8 mouse cellular contexts compared by ENCODE assay signal in genomic region chr2:15049117-15049873, GRCm38 (mm10). TPM values are rescaled to one million over a fixed set of nuclear protein-coding genes. Genes with fewer than 3 reads are reported as not detected.
DNase-seq lines count a peak whose midpoint lies in the region; ATAC-seq lines count a peak whose summit lies in the region.

Gene Arl5b (plus strand): TSS chr2:15049395.

- intact Hi-C loops in left cerebral cortex, postnatal 4 days (cut with DNase I), result no loop called here

- 9% methylated on average over 20 of the region's 20 CpGs for WGBS in embryonic facial prominence, embryonic 11.5 days
- WGBS in midbrain, embryonic 11.5 days, result 9% methylated on average over 20 of the region's 20 CpGs

- peak within 1 kb of the TSS; percentile 37 for H3K4me2 ChIP-seq in embryonic facial prominence, embryonic 11.5 days (ENCODE audit: low read depth, low read length)
- H3K4me2 ChIP-seq in midbrain, embryonic 11.5 days, result peak within 1 kb of the TSS; percentile 65

- no peaks in the 10 kb centered on the region for H3K4me1 ChIP-seq in embryonic facial prominence, embryonic 11.5 days (ENCODE audit: control insufficient read depth, insufficient read depth, low read length)
- peaks cover 7% of the 10 kb centered on the region; the same call in 1 of the 2 replicates for H3K4me1 ChIP-seq in midbrain, embryonic 11.5 days (ENCODE audit: control insufficient read depth, insufficient read depth, low read length)

- no peak within 1 kb of the TSS for H3K27ac ChIP-seq in embryonic facial prominence, embryonic 11.5 days (replicated peaks; ENCODE audit: low read depth, low read length)
- H3K27ac ChIP-seq in midbrain, embryonic 11.5 days (ENCODE audit: low read depth, low read length), result no peak within 1 kb of the TSS

- peak; percentile 90 for DNase-seq in adrenal gland, postnatal 25 days
- peak; percentile 95 for DNase-seq in embryonic facial prominence, embryonic 11.5 days (ENCODE audit: low spot score)
- peak; percentile 93 for DNase-seq in kidney, adult 11 months
- DNase-seq in left cerebral cortex, postnatal 4 days, result peak; percentile 94
- DNase-seq in midbrain, embryonic 11.5 days (ENCODE audit: low spot score, missing footprints), result peak; percentile 98
- peak; percentile 92 for DNase-seq in right cerebral cortex, postnatal 4 days
- DNase-seq in yolk sac, embryonic 10.5 days (ENCODE audit: low spot score), result peak; percentile 88

- H3K27me3 ChIP-seq in embryonic facial prominence, embryonic 11.5 days (ENCODE audit: control insufficient read depth, insufficient read depth, low read length), result no peaks in the 10 kb centered on the region
- no peaks in the 10 kb centered on the region for H3K27me3 ChIP-seq in midbrain, embryonic 11.5 days (ENCODE audit: control insufficient read depth, insufficient read depth, low read length)

- peak within 1 kb of the TSS; percentile 64 for H3K9ac ChIP-seq in embryonic facial prominence, embryonic 11.5 days (replicated peaks; ENCODE audit: low read length)
- H3K9ac ChIP-seq in midbrain, embryonic 11.5 days (ENCODE audit: low read length), result peak within 1 kb of the TSS; percentile 74

- no peaks in the 10 kb centered on the region for H3K9me3 ChIP-seq in embryonic facial prominence, embryonic 11.5 days (replicated peaks; ENCODE audit: control insufficient read depth, low read length)
- no peaks in the 10 kb centered on the region for H3K9me3 ChIP-seq in midbrain, embryonic 11.5 days (ENCODE audit: control insufficient read depth, low read length)

- peak within 1 kb of the TSS; percentile 61 for H3K4me3 ChIP-seq in embryonic facial prominence, embryonic 11.5 days (ENCODE audit: low read depth, low read length)
- peak within 1 kb of the TSS; percentile 64 for H3K4me3 ChIP-seq in midbrain, embryonic 11.5 days (ENCODE audit: low read depth, low read length)

- ATAC-seq in embryonic facial prominence, embryonic 11.5 days (replicated peaks; ENCODE audit: insufficient number of reproducible peaks, low FRiP score, low TSS enrichment, low read depth), result peak; percentile 98
- ATAC-seq in granulocyte monocyte progenitor cell, adult 5-6 weeks (replicated peaks; ENCODE audit: poor library complexity, severe bottlenecking), result peak; percentile 99
- ATAC-seq in midbrain, embryonic 11.5 days (ENCODE audit: low FRiP score), result peak; percentile 98

- no peaks in the 10 kb centered on the region for H3K36me3 ChIP-seq in embryonic facial prominence, embryonic 11.5 days (replicated peaks; ENCODE audit: control insufficient read depth, insufficient read depth, low read depth, low read length)
- no peaks in the 10 kb centered on the region for H3K36me3 ChIP-seq in midbrain, embryonic 11.5 days (ENCODE audit: control insufficient read depth, insufficient read depth, low read length)

RNA-seq across cellular contexts. Expression of gene Arl5b, which starts in this region (rescaled TPM):
- total RNA-seq in adrenal gland, postnatal 25 days (2021), result 23.3 and 24.1 TPM in 2 replicates
- 55.5 and 68.2 TPM in 2 replicates for polyA plus RNA-seq in embryonic facial prominence, embryonic 11.5 days (2014; fragmentation: Nextera tagmentation; extraction: Ambion mirVana)
- total RNA-seq in granulocyte monocyte progenitor cell, adult 5-6 weeks (2014; fragmentation: Nextera tagmentation), result 18.6 and 20.9 TPM in 2 replicates
- total RNA-seq in granulocyte monocyte progenitor cell, adult 5-6 weeks (2017), result 11.7 and 17.4 TPM in 2 replicates
- total RNA-seq in left cerebral cortex, postnatal 4 days (2021), result 10 to 100 TPM; 45.9 to 47.3 TPM
- 61.7 and 67.2 TPM in 2 replicates for polyA plus RNA-seq in midbrain, embryonic 11.5 days (2014; fragmentation: Nextera tagmentation; extraction: Ambion mirVana)
